Mouse (Mus musculus): ENCODE results near the gene Naaa. TPM values are rescaled to one million over a fixed set of nuclear protein-coding genes. Genes with fewer than 3 reads are reported as not detected.

The Naaa gene
- polyA plus RNA-seq, 1 experiment from 2014 or later: 8.8 TPM

- Histone ChIP-seq H3K27me3 (replicated peaks; ENCODE audit: control insufficient read depth, insufficient read depth, low read length) (no peaks in the 10 kb centered on the region), H3K9me3 (replicated peaks; ENCODE audit: control insufficient read depth, low read length) (no peaks in the 10 kb centered on the region), H3K27ac (ENCODE audit: low read depth, low read length) (no peak overlapping the region), H3K36me3 (ENCODE audit: control insufficient read depth, insufficient read depth, low read length) (no peaks in the 10 kb centered on the region), H3K9ac (ENCODE audit: low read length) (no peak overlapping the region), H3K4me2 (ENCODE audit: low read length) (no peak overlapping the region), H3K4me1 (ENCODE audit: control insufficient read depth, insufficient read depth, low read length) (no peaks in the 10 kb centered on the region), H3K4me3 (ENCODE audit: low read depth, low read length) (no peak overlapping the region)
- DNase-seq (ENCODE audit: low spot score): no peak
- no peak for ATAC-seq
- whole genome bisulfite sequencing: 88% methylated on average over 11 of the region's 11 CpGs
These were observed 29.4 kb downstream of the Naaa start for GRCm38 (mm10) chr5:92248614-92249013.

DNA sequence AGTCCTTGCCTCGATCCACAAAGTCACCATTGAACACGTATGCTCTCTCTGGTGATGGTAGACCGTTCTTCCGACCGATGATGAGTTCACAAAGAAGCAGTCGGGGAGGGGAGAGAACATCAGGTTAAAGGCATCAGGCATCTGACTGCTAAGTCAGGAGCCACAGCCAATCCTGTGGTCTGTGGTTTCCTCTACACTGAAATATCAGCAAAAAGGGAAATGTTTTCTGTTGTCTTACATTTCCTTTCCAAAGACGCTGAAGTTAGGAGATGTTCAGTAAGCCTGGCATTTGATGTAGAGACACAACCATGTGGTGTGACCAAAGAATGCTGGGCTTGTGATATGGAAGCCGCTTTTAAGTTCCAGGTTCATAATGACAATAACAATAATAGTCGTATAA, 32.5 kb downstream of the Naaa start:
- ATAC-seq: no peak
- 92% methylated on average over 9 of the region's 9 CpGs for WGBS

DNA sequence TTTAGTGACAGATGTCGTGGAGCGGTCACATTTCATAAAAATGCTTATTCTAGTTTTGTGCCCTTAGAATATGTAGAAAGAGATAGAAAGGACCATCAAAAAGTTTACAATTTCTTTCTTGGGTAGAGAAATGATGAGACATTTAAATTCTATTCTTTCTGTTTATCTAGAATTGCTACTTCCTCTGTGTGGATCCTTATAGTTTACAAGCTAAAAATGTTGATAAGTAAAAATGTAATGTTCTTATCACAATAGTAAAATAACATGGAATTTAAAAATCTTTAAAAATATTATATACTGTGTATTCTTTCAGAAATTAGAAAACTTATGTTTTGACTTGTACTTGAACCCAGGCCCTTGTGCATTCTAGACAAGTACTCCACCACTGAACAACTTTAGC, 33.1 kb downstream of the Naaa start:
- H3K9ac ChIP-seq (ENCODE audit: low read length): no peak overlapping the region
- no peaks in the 10 kb centered on the region for H3K4me1 ChIP-seq (ENCODE audit: control insufficient read depth, insufficient read depth, low read length)
- H3K4me2 ChIP-seq (ENCODE audit: low read length): no peak overlapping the region
- H3K27me3 ChIP-seq (replicated peaks; ENCODE audit: control insufficient read depth, insufficient read depth, low read length): no peaks in the 10 kb centered on the region
- 92% methylated on average over 2 of the region's 2 CpGs for WGBS
- no peak for ATAC-seq
- H3K9me3 ChIP-seq (replicated peaks; ENCODE audit: control insufficient read depth, low read length): no peaks in the 10 kb centered on the region
- no peak overlapping the region for H3K4me3 ChIP-seq (ENCODE audit: low read depth, low read length)
- DNase-seq (ENCODE audit: low spot score): no peak
- H3K27ac ChIP-seq (ENCODE audit: low read depth, low read length): no peak overlapping the region
- no peaks in the 10 kb centered on the region for H3K36me3 ChIP-seq (ENCODE audit: control insufficient read depth, insufficient read depth, low read length)

More for the DNA sequence above, 32.5 kb downstream of the Naaa start:
- Histone ChIP-seq H3K27me3 (replicated peaks; ENCODE audit: control insufficient read depth, insufficient read depth, low read length) (no peaks in the 10 kb centered on the region), H3K36me3 (ENCODE audit: control insufficient read depth, insufficient read depth, low read length) (no peaks in the 10 kb centered on the region), H3K9ac (ENCODE audit: low read length) (no peak overlapping the region), H3K4me1 (ENCODE audit: control insufficient read depth, insufficient read depth, low read length) (no peaks in the 10 kb centered on the region), H3K4me2 (ENCODE audit: low read length) (no peak overlapping the region), H3K4me3 (ENCODE audit: low read depth, low read length) (no peak overlapping the region), H3K27ac (ENCODE audit: low read depth, low read length) (no peak overlapping the region), H3K9me3 (replicated peaks; ENCODE audit: control insufficient read depth, low read length) (no peaks in the 10 kb centered on the region)
- DNase-seq (ENCODE audit: low spot score): no peak

DNA sequence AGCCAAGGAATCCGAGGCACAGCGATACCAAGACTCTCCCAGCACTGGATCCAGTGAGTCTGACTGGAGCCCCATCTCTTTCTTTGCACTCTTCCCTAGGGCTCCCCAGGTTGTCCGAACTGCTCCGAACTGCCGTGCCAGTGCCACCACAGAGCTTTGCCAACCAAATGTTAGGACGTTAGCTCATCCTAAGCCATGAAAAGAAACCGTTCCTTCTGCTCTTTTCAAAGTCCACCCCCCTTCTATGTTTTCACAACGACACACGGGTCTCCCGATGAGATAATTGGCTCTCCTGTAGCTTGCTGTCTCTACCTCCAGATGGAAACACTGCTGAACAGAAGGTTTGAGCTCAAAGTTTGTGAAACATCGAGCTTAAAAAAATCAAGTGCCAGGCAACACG, 37.2 kb downstream of the Naaa start:
- 75% methylated on average over 12 of the region's 12 CpGs for WGBS
- H3K36me3 ChIP-seq (ENCODE audit: control insufficient read depth, insufficient read depth, low read length): no peaks in the 10 kb centered on the region
- H3K4me3 ChIP-seq (ENCODE audit: low read depth, low read length): no peak overlapping the region
- ATAC-seq (peak; percentile 62; the same call in 1 of the 2 replicates), DNase-seq (ENCODE audit: low spot score) (peak; percentile 70)
- H3K27me3 ChIP-seq (replicated peaks; ENCODE audit: control insufficient read depth, insufficient read depth, low read length): no peaks in the 10 kb centered on the region
- H3K9me3 ChIP-seq (replicated peaks; ENCODE audit: control insufficient read depth, low read length): no peaks in the 10 kb centered on the region
- no peak overlapping the region for H3K27ac ChIP-seq (ENCODE audit: low read depth, low read length)
- H3K4me2 ChIP-seq (ENCODE audit: low read length): no peak overlapping the region
- H3K4me1 ChIP-seq (ENCODE audit: control insufficient read depth, insufficient read depth, low read length): no peaks in the 10 kb centered on the region
- no peak overlapping the region for H3K9ac ChIP-seq (ENCODE audit: low read length)

GRCm38 (mm10) chr5:92239333-92240232, 38.4 kb downstream of the Naaa start:
- Histone ChIP-seq H3K4me2 (ENCODE audit: low read length) (peak overlapping the region; percentile 27), H3K27ac (ENCODE audit: low read depth, low read length) (no peak overlapping the region), H3K36me3 (ENCODE audit: control insufficient read depth, insufficient read depth, low read length) (no peaks in the 10 kb centered on the region), H3K4me3 (ENCODE audit: low read depth, low read length) (no peak overlapping the region), H3K27me3 (replicated peaks; ENCODE audit: control insufficient read depth, insufficient read depth, low read length) (no peaks in the 10 kb centered on the region), H3K9me3 (replicated peaks; ENCODE audit: control insufficient read depth, low read length) (no peaks in the 10 kb centered on the region), H3K9ac (ENCODE audit: low read length) (no peak overlapping the region), H3K4me1 (ENCODE audit: control insufficient read depth, insufficient read depth, low read length) (no peaks in the 10 kb centered on the region)
- ATAC-seq (peak; percentile 72), DNase-seq (ENCODE audit: low spot score) (peak; percentile 75)
- WGBS: 45% methylated on average over 29 of the region's 29 CpGs

DNA sequence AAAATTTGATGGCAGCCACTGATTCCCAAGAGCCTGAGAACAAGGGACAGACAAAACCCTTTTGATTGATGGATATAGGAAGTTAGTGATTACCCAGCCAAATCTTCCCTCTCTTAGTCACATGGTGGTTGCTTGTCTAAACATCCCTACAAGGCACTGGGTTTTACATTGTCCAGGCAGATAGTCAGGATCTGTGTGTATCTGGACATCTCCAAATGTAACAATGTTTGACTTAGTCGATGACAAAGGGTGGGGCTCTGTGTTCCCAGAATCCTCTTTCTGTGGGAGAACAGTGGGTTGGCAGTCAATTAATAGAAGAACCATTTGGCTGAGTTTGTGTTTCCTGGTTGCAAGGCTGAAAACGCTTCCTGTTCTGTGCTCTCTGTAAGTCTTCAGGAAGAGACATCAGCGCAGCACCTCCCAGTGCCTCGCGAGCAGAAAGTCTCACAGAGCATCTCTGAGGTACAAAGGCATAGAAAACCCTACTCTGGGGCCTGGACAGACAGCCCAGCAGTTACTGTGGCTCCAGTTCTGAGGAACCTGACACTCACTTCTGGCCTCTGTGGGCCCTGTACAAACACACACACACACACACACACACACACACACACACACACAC, 42.9 kb downstream of the Naaa start:
- DNase-seq (ENCODE audit: low spot score): no peak
- ATAC-seq: no peak
- no peak overlapping the region for H3K4me2 ChIP-seq (ENCODE audit: low read length)
- H3K36me3 ChIP-seq (ENCODE audit: control insufficient read depth, insufficient read depth, low read length): no peaks in the 10 kb centered on the region
- no peak overlapping the region for H3K27ac ChIP-seq (ENCODE audit: low read depth, low read length)
- no peak overlapping the region for H3K4me3 ChIP-seq (ENCODE audit: low read depth, low read length)
- H3K9me3 ChIP-seq (replicated peaks; ENCODE audit: control insufficient read depth, low read length): no peaks in the 10 kb centered on the region
- H3K4me1 ChIP-seq (ENCODE audit: control insufficient read depth, insufficient read depth, low read length): no peaks in the 10 kb centered on the region
- 76% methylated on average over 5 of the region's 5 CpGs for WGBS
- no peaks in the 10 kb centered on the region for H3K27me3 ChIP-seq (replicated peaks; ENCODE audit: control insufficient read depth, insufficient read depth, low read length)
- no peak overlapping the region for H3K9ac ChIP-seq (ENCODE audit: low read length)

GRCm38 (mm10) chr5:92233366-92233765, 44.6 kb downstream of the Naaa start:
- no peak overlapping the region for H3K9ac ChIP-seq (ENCODE audit: low read length)
- 86% methylated on average over 4 of the region's 4 CpGs for WGBS
- no peaks in the 10 kb centered on the region for H3K27me3 ChIP-seq (replicated peaks; ENCODE audit: control insufficient read depth, insufficient read depth, low read length)
- DNase-seq (ENCODE audit: low spot score): no peak
- no peak overlapping the region for H3K27ac ChIP-seq (ENCODE audit: low read depth, low read length)
- no peaks in the 10 kb centered on the region for H3K9me3 ChIP-seq (replicated peaks; ENCODE audit: control insufficient read depth, low read length)
- H3K36me3 ChIP-seq (ENCODE audit: control insufficient read depth, insufficient read depth, low read length): no peaks in the 10 kb centered on the region
- no peak overlapping the region for H3K4me2 ChIP-seq (ENCODE audit: low read length)
- ATAC-seq: no peak
- H3K4me3 ChIP-seq (ENCODE audit: low read depth, low read length): no peak overlapping the region
- no peaks in the 10 kb centered on the region for H3K4me1 ChIP-seq (ENCODE audit: control insufficient read depth, insufficient read depth, low read length)

DNA sequence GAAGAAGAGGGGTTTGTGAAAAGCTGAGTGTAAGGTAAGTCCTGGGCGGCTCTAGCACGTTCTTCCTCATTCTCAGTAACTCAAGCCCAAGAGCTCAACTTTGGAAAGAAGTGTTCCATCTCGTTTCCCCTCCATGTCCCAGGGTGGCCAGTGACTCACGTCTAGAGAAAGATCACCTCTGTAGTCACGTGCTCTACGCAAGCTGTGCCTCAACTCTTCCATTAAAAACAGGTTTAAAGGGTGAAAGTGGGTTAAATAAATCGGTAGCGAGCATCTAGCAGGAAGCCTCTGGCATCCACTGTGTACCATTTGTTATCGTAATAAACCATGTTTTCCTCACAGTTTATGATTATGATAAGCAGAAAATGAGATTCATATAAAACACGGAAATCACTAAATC, 46.1 kb downstream of the Naaa start:
- WGBS: 81% methylated on average over 10 of the region's 10 CpGs
- Histone ChIP-seq H3K27me3 (replicated peaks; ENCODE audit: control insufficient read depth, insufficient read depth, low read length) (no peaks in the 10 kb centered on the region), H3K4me2 (ENCODE audit: low read length) (no peak overlapping the region), H3K4me1 (ENCODE audit: control insufficient read depth, insufficient read depth, low read length) (no peaks in the 10 kb centered on the region), H3K9ac (ENCODE audit: low read length) (no peak overlapping the region), H3K36me3 (ENCODE audit: control insufficient read depth, insufficient read depth, low read length) (no peaks in the 10 kb centered on the region), H3K4me3 (ENCODE audit: low read depth, low read length) (no peak overlapping the region), H3K9me3 (replicated peaks; ENCODE audit: control insufficient read depth, low read length) (no peaks in the 10 kb centered on the region), H3K27ac (ENCODE audit: low read depth, low read length) (no peak overlapping the region)
- DNase-seq (ENCODE audit: low spot score) (no peak), ATAC-seq (no peak)

DNA sequence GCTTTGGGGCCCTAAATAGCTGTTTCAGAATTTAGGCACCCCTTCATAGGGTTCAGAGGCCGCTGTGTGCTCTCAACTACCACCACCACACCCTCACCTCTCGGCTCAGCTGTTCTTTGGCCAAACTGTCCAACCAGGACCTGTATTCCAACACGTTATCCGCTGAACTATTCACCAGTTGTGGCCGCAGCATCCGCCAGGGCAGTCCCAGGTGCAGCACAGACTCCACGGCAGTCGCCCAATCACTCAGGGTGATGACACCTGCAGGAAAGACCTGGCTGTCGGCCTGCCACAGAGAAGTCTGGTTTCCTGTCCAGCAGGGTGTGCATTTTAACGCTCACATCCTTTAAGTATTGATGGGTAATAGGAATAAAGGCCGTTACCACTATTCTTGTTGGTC, 47.7 kb downstream of the Naaa start:
- Histone ChIP-seq H3K4me1 (ENCODE audit: control insufficient read depth, insufficient read depth, low read length) (no peaks in the 10 kb centered on the region), H3K4me2 (ENCODE audit: low read length) (no peak overlapping the region), H3K9ac (ENCODE audit: low read length) (no peak overlapping the region), H3K27me3 (replicated peaks; ENCODE audit: control insufficient read depth, insufficient read depth, low read length) (no peaks in the 10 kb centered on the region), H3K9me3 (replicated peaks; ENCODE audit: control insufficient read depth, low read length) (no peaks in the 10 kb centered on the region), H3K4me3 (ENCODE audit: low read depth, low read length) (no peak overlapping the region), H3K36me3 (ENCODE audit: control insufficient read depth, insufficient read depth, low read length) (no peaks in the 10 kb centered on the region), H3K27ac (ENCODE audit: low read depth, low read length) (no peak overlapping the region)
- WGBS: 87% methylated on average over 11 of the region's 11 CpGs
- DNase-seq (ENCODE audit: low spot score) (no peak), ATAC-seq (no peak)

All from forebrain, embryonic 14.5 days (tissue).